Mouse (Mus musculus): Measurements from ENCODE around the gene Lrrc63. TPM values are rescaled to one million over a fixed set of nuclear protein-coding genes. Genes with fewer than 3 reads are reported as not detected.

Gene Lrrc63
- polyA plus RNA-seq, 1 experiment, result not detected

DNA sequence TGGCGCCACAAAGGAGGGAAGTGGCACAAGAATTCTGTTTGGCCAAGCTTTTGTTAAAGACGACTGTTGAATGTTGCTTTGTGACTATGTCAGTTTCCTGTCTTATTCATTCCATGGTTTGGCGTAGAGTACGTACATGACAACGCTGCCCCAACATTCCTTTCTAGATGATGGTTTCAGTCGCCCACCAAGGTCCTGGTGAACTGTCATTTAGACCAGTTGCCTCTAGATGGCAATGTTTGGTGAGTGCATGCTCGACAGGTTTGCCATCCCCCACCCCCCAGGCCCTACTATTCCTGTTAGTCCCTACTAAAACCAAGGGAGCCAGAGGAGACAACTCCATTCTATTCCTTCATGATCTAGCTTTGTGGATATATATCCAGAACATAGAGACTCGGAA lies 78.2 kb downstream of the Lrrc63 start:
- WGBS, result 75% methylated on average over 8 of the region's 8 CpGs
- no peak for DNase-seq (ENCODE audit: low read depth, low spot score)

GRCm38 (mm10) chr14:75045184-75045583 lies 85.5 kb downstream of the Lrrc63 start:
- WGBS, result 30% methylated on average over 7 of the region's 7 CpGs
- no peak for DNase-seq (ENCODE audit: low read depth, low spot score)

- 64% methylated on average over 11 of the region's 11 CpGs for WGBS
- DNase-seq (ENCODE audit: low read depth, low spot score), result no peak
Measured at GRCm38 (mm10) chr14:75035431-75035830, 95.2 kb downstream of the Lrrc63 start.

Other genes starting within 250 kb of the Lrrc63 start
- 6.5 and 10.0 TPM in 2 replicates for gene Lrch1, start 183.0 kb downstream of the Lrrc63 start, polyA plus RNA-seq (2012; rRNA removed)
- 2.2 and 2.6 TPM in 2 replicates for gene Rubcnl, start 114.9 kb downstream of the Lrrc63 start, polyA plus RNA-seq (2012; rRNA removed)
- gene Lcp1, start 220 bp upstream of the Lrrc63 start, polyA plus RNA-seq (2012; rRNA removed), result 18.4 and 18.5 TPM in 2 replicates
- gene Cpb2, start 111.4 kb upstream of the Lrrc63 start, polyA plus RNA-seq (2012; rRNA removed), result not detected in 2 replicates
- gene Zc3h13, start 153.5 kb upstream of the Lrrc63 start, polyA plus RNA-seq (2012; rRNA removed), result 5.9 and 7.3 TPM in 2 replicates

Data from large intestine, adult 2 months (tissue).